8 mouse cellular contexts compared by ENCODE assay signal in genomic region chr6:72957676-72958641, GRCm38 (mm10). TPM values are rescaled to one million over a fixed set of nuclear protein-coding genes. Genes with fewer than 3 reads are reported as not detected.
A peak's percentile ranks its signal among the peaks of the same experiment; 100 is the strongest.
DNase-seq lines count a peak whose midpoint lies in the region; ATAC-seq lines count a peak whose summit lies in the region.

No protein-coding gene starts in this region.

- peak overlapping the region; percentile 76 for H3K4me3 ChIP-seq in intestine, embryonic 14.5 days (ENCODE audit: low read depth, low read length)

- H3K9ac ChIP-seq in intestine, embryonic 14.5 days (ENCODE audit: low read length) = peak overlapping the region; percentile 94

- ATAC-seq in intestine, embryonic 14.5 days (replicated peaks; ENCODE audit: low FRiP score, low TSS enrichment, low read depth) = peak; percentile 84
- ATAC-seq in megakaryocyte-erythroid progenitor cell, adult 5-6 weeks (replicated peaks; ENCODE audit: low FRiP score, low TSS enrichment, poor library complexity, severe bottlenecking) = peak; percentile 68

- no peaks in the 10 kb centered on the region for H3K9me3 ChIP-seq in intestine, embryonic 14.5 days (ENCODE audit: control insufficient read depth, low read length)

- peak overlapping the region; percentile 91 for H3K27ac ChIP-seq in intestine, embryonic 14.5 days (ENCODE audit: low read depth)

- under 1% methylated on average over 74 of the region's 75 CpGs for WGBS in intestine, embryonic 14.5 days

- intact Hi-C loops in gastrocnemius, postnatal 14 days (cut with DNase I; ENCODE audit: low total_unique reads) = no loop called here
- intact Hi-C loops in left cerebral cortex, postnatal 14 days (cut with DNase I) = no loop called here

- no peaks in the 10 kb centered on the region for H3K27me3 ChIP-seq in intestine, embryonic 14.5 days (replicated peaks; ENCODE audit: control insufficient read depth, insufficient read depth, low read length)

- H3K4me2 ChIP-seq in intestine, embryonic 14.5 days (ENCODE audit: low read length) = peak overlapping the region; percentile 88

- H3K36me3 ChIP-seq in intestine, embryonic 14.5 days (ENCODE audit: control insufficient read depth, insufficient read depth, low read length) = no peaks in the 10 kb centered on the region

- DNase-seq in adipocyte (ENCODE audit: low spot score) = peak; percentile 66
- DNase-seq in embryo, embryonic 10 days (ENCODE audit: low spot score) = peak; percentile 75
- peak; percentile 84 for DNase-seq in gastrocnemius, postnatal 14 days
- peak; percentile 98 for DNase-seq in intestine, embryonic 14.5 days (ENCODE audit: low spot score)
- peak; percentile 78 to 85 for DNase-seq in left cerebral cortex, postnatal 14 days (ENCODE audit: low spot score in 2 of 2)
- DNase-seq in right cerebral cortex, postnatal 25 days = peak; percentile 87
- peak; percentile 89 to 91 for DNase-seq in urinary bladder, postnatal 4 days (ENCODE audit: low spot score in 2 of 2)

- peaks cover 23% of the 10 kb centered on the region for H3K4me1 ChIP-seq in intestine, embryonic 14.5 days (replicated peaks; ENCODE audit: control insufficient read depth, insufficient read depth, low read length)

RNA-seq across cellular contexts. Expression of gene Tmsb10, which starts 0.6 kb away (rescaled TPM):
- total RNA-seq in gastrocnemius, postnatal 14 days (2021) = 100 to 1,000 TPM; 225 to 328 TPM
- 2,511 and 2,566 TPM in 2 replicates for polyA plus RNA-seq in intestine, embryonic 14.5 days (2014; fragmentation: Nextera tagmentation; extraction: Ambion mirVana)
- 100 to 1,000 TPM; 833 to 928 TPM for total RNA-seq in left cerebral cortex, postnatal 14 days (2021)
- 259 and 304 TPM in 2 replicates for total RNA-seq in megakaryocyte-erythroid progenitor cell, adult 5-6 weeks (2014; fragmentation: Nextera tagmentation)
- 303 and 381 TPM in 2 replicates for total RNA-seq in megakaryocyte-erythroid progenitor cell, adult 5-6 weeks (2017)

RNA-seq across cellular contexts. Expression of gene Kcmf1, which starts 58.2 kb away (rescaled TPM):
- 10 to 100 TPM; 78.7 to 84.8 TPM for total RNA-seq in gastrocnemius, postnatal 14 days (2021)
- 36.3 and 40.7 TPM in 2 replicates for polyA plus RNA-seq in intestine, embryonic 14.5 days (2014; fragmentation: Nextera tagmentation; extraction: Ambion mirVana)
- total RNA-seq in left cerebral cortex, postnatal 14 days (2021) = 10 to 100 TPM; 62.3 to 62.5 TPM
- 46.9 and 63.7 TPM in 2 replicates for total RNA-seq in megakaryocyte-erythroid progenitor cell, adult 5-6 weeks (2014; fragmentation: Nextera tagmentation)
- total RNA-seq in megakaryocyte-erythroid progenitor cell, adult 5-6 weeks (2017) = 77.1 and 105 TPM in 2 replicates

Comparison
In these comparisons a context has a peak if more than half of its experiments do, and no peak if none do; other contexts are left out.
1. Peak in every context shown above with its lines: DNase-seq, ATAC-seq, H3K4me3 ChIP-seq and H3K27ac ChIP-seq.